In the genomic region with DNA sequence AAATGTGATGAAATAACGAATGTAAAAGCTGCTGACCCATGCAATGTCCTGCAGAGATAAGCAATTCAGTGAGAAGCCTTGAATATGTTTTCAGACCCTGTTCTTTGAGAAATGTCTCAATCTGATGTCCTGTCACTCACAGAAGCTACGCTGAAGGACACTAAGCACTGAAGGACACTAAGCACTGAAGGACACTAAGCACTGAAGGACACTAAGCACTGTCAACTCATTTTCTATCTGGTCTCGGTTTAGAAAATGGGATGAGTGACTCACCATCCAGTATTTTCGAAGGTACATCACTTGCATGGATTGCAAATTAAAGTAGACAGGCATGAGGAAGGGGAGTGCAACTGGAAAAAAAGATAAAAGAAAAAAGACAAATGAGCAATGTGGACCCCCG, we compare ENCODE assay signal across 41 mouse cellular contexts. TPM values are rescaled to one million over a fixed set of nuclear protein-coding genes. Genes with fewer than 3 reads are reported as not detected.
"Had no signal": no experiment of that assay in that cellular context is flagged by ENCODE, and none has a peak within 500 bp of the region (broad histone marks: within the 10 kb centered on the region; RNA-seq: fewer than 3 reads in every experiment).

No protein-coding gene starts in this region.

- DNase-seq: gastrocnemius, postnatal 25 days; heart, adult 18-20 months; heart, postnatal 10 days; heart, postnatal 4 days; kidney, adult 18-20 months; kidney, adult 8-10 months; kidney, postnatal 10 days; kidney, postnatal 25 days; kidney, postnatal 4 days; liver; liver, embryonic 13.5 days; liver, postnatal 0 days had no signal

RNA-seq across cellular contexts. Expression of a gene that starts 28.4 kb away (rescaled TPM):
- total RNA-seq: gastrocnemius, adult 8-10 months; gastrocnemius, postnatal 25 days; granulocyte monocyte progenitor cell, adult 5-6 weeks; heart, adult 8-10 months; heart, postnatal 10 days; heart, postnatal 25 days; heart, postnatal 4 days; left cerebral cortex, adult 2 months; left cerebral cortex, postnatal 36 days had no signal
- polyA plus RNA-seq: heart, embryonic 10.5 days; heart, embryonic 12.5 days; heart, embryonic 14.5 days; hindbrain, embryonic 10.5 days; inflammation-experienced regulatory T-cells, adult 6 months; kidney, embryonic 14.5 days; kidney, embryonic 16.5 days; limb, embryonic 10.5 days; limb, embryonic 12.5 days; liver, embryonic 11.5 days; liver, embryonic 13.5 days; liver, embryonic 15.5 days; liver, postnatal 0 days had no signal

RNA-seq across cellular contexts. Expression of a gene that starts 47.0 kb away (rescaled TPM):
- total RNA-seq: gastrocnemius, adult 8-10 months; gastrocnemius, postnatal 25 days; gastrocnemius, postnatal 4 days; granulocyte monocyte progenitor cell, adult 5-6 weeks; heart, adult 18-20 months; heart, adult 8-10 months; heart, postnatal 10 days; heart, postnatal 25 days; heart, postnatal 4 days; layer of hippocampus, adult 2 months; layer of hippocampus, postnatal 10 days; layer of hippocampus, postnatal 25 days; left cerebral cortex, adult 2 months; left cerebral cortex, postnatal 14 days; left cerebral cortex, postnatal 36 days had no signal
- polyA plus RNA-seq: heart, embryonic 10.5 days; heart, embryonic 12.5 days; heart, embryonic 14.5 days; heart, embryonic 16.5 days; hindbrain, embryonic 10.5 days; hindbrain, embryonic 12.5 days; hindbrain, embryonic 14.5 days; hindbrain, embryonic 16.5 days; inflammation-experienced regulatory T-cells, adult 6 months; intestine, embryonic 15.5 days; intestine, postnatal 0 days; kidney, embryonic 14.5 days; kidney, embryonic 16.5 days; limb, embryonic 10.5 days; limb, embryonic 12.5 days; limb, embryonic 14.5 days; liver, embryonic 11.5 days; liver, embryonic 13.5 days; liver, embryonic 15.5 days; liver, postnatal 0 days had no signal

RNA-seq across cellular contexts. Expression of a gene that starts 54.1 kb away (rescaled TPM):
- total RNA-seq: gastrocnemius, adult 8-10 months; gastrocnemius, postnatal 25 days; gastrocnemius, postnatal 4 days; granulocyte monocyte progenitor cell, adult 5-6 weeks; heart, adult 18-20 months; heart, adult 8-10 months; heart, postnatal 10 days; heart, postnatal 25 days; heart, postnatal 4 days; layer of hippocampus, adult 2 months; layer of hippocampus, postnatal 10 days; layer of hippocampus, postnatal 25 days; left cerebral cortex, adult 2 months; left cerebral cortex, postnatal 14 days; left cerebral cortex, postnatal 36 days had no signal
- polyA plus RNA-seq: heart, embryonic 10.5 days; heart, embryonic 12.5 days; heart, embryonic 14.5 days; heart, embryonic 16.5 days; hindbrain, embryonic 10.5 days; hindbrain, embryonic 12.5 days; hindbrain, embryonic 14.5 days; hindbrain, embryonic 16.5 days; inflammation-experienced regulatory T-cells, adult 6 months; intestine, embryonic 15.5 days; intestine, postnatal 0 days; kidney, embryonic 14.5 days; kidney, embryonic 16.5 days; limb, embryonic 10.5 days; limb, embryonic 12.5 days; limb, embryonic 14.5 days; liver, embryonic 11.5 days; liver, embryonic 13.5 days; liver, embryonic 15.5 days; liver, postnatal 0 days had no signal
